Mouse (Mus musculus) stomach, postnatal 0 days (tissue): ENCODE results near the gene Rabep1.

ENCODE experiments used
- CTCF ChIP-seq: IDR thresholded peaks from 2 replicates; pipeline ENCODE4 v1.5.1; 2016; ENCODE audit warnings: antibody characterized with exemption, low read depth, mild to moderate bottlenecking, moderate library complexity
- EP300 ChIP-seq: optimal IDR thresholded peaks from 2 replicates; pipeline ENCODE3; 2016; ENCODE audit warnings: antibody characterized with exemption

GRCm38 (mm10) chr11:70969271-70969794 is 124.8 kb downstream of the Rabep1 start:
- TF ChIP-seq EP300 (no peak), CTCF (no peak)
